Mouse (Mus musculus): ENCODE measurements at regions not wholly inside any gene's neighbourhood (a gene's known extent, or its start where the extent isn't known, plus 50 kb on each side); places are given as distances from the start of the nearest gene placed in this dataset.
"Not testable (repeated sequence)": the region's sequence is repeated elsewhere in the genome, so short reads cannot be mapped to it uniquely, and the experiment has no call there.

DNA sequence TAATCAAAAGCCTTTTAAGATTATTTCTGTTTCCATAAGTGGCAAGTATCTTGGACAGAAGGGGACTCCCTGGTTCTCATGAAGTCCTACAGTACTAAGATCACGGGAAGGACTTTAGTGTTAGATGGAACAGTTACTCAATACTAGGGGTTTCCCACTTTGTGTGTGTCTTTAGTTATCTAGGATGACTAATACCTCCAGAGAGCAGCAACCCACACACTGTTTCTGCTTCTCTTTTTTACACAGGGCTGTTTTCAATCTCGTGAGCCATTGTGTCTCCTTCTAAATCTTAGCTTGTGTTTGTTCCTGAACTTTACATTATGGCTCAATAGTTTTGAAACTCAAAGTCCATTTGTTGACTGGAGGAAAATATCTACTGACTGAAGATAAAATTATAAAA lies 496.5 kb upstream of the Impg1 start:
- DNase-seq (ENCODE audit: extremely low read depth, insufficient read length, low spot score), result no peak

DNA sequence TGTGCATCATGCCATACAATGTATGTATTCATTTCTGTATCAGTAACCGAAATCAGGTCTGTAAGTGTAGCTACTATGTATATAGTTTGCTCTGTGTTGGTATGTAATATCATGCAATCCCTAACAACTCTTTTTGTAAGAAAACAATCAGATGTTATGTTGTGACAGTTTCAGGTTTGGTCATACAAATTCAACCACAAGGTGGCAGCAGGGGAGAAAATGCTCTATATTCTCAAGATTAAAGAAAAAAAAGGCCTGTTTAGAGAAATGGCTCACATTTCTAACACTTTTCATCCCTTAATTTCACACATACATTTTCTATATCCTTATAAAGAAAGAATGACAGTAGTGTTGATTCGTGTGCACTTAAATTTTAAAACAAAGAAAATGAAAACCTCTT lies 477.7 kb upstream of the Impg1 start:
- no peak for DNase-seq (ENCODE audit: extremely low read depth, insufficient read length, low spot score)

DNA sequence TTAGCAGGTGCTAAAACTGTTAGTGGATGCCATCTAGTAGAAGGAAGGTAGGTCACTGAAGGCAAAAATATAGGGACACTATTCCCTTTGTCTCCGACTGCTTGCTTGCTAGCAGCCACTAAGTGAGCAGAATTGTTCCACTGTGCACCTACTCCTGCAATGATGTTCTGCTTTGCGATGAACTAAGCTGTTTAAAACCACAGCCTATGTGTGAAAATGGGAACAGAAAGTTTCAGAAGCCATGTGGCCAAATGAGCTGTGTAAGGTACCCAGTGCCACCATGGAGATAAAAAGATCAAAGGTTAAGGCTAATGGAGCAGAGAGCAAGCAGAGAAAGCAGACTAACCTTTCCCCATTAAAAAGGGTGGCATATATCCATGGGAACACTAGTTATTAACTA lies 476.1 kb upstream of the Impg1 start:
- DNase-seq (ENCODE audit: extremely low read depth, insufficient read length, low spot score), result no peak

DNA sequence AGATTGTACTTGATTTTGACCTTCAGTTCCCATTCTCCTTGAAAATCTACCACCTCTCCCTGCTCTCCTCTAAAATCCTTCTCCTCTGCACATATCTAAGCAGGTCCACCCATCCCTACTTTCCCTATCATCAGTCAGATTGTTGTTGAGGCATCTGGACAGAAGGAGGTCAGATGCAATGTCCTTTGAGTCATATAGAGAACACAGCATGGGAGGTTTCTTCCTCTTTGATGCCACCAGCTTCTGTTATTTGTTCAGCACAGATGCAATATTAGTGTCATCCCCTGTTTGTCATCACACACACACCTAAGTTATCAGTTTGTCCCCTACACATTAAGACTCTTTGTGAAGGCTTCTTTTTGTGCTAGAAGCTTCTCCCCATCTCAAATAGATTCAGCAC lies 473.0 kb upstream of the Impg1 start:
- DNase-seq (ENCODE audit: extremely low read depth, insufficient read length, low spot score), result no peak

DNA sequence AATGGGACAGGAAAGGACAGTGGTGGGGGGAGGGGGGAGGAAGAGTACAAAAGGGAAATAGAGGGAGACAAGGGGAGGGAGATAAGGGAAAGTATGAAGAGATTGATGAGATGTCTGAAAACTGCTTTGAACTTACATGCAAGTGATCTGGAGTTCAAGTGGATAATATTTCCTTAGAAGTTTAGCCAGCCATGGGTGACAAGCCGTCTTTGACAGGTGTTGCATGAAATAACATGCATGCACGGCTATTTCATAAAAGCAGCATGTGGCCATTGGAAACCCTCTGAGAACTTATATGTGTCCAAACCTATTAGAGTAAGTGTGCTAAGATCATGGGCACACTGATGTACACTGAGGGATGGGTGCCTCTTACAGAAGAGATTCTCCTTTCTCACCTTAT lies 465.3 kb upstream of the Impg1 start:
- no peak for DNase-seq (ENCODE audit: extremely low read depth, insufficient read length, low spot score)

DNA sequence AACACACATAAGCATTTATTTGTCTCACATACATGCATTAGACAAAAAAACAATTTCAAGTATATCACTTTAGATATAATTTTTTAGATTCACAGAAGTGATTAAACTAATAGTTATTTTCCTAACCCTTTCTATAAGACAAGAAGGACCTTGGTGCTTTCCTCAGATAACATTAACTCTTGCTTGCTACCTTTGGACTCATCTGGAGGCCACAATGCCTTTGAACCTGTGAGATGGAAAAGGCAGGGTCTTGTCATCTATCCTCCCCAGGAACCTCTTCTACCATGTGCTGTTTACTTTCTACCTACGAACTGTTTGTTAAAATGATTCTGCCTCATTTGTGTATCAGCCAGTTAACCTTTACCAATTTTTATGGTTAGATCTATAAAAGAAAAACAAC lies 455.0 kb upstream of the Impg1 start:
- no peak for DNase-seq (ENCODE audit: extremely low read depth, insufficient read length, low spot score)

DNA sequence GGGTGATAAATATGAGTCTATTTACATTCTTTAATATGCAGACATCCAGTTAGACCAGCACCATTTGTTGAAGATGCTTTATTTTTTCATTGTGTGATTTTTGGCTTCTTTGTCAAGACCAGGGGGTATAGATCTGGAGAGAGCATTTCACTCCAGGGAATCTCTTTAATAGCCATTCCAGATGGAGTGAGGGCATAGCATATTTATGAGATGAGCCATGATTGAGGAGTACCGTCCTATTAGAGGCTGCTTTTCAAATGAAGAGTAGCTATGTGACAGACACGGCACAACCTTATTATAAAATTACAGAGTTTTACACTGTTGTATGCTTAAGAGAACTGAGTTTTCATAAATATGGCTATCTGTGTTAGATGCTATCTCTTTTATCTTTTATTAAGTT lies 448.6 kb upstream of the Impg1 start:
- DNase-seq (ENCODE audit: extremely low read depth, insufficient read length, low spot score), result no peak

DNA sequence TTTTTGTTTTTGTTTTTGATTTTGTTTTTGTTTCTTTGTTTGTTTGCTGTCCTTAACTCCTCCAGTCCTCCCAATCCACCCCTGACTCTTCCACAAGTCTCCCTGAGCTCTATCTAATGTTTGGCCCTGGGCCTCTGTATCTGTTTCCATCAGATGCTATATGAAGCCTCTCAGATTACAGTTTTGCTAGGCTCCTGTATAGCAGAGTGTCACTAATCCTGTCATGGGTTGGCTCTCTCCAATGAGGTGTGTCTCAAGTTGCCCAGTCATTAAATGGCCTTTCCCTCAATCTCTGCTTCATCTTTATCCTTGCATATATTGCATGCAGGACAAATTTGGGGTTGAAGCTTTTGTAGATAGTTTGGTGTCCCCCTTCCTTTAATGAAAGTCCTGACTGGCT lies 446.9 kb upstream of the Impg1 start:
- DNase-seq (ENCODE audit: extremely low read depth, insufficient read length, low spot score), result no peak

DNA sequence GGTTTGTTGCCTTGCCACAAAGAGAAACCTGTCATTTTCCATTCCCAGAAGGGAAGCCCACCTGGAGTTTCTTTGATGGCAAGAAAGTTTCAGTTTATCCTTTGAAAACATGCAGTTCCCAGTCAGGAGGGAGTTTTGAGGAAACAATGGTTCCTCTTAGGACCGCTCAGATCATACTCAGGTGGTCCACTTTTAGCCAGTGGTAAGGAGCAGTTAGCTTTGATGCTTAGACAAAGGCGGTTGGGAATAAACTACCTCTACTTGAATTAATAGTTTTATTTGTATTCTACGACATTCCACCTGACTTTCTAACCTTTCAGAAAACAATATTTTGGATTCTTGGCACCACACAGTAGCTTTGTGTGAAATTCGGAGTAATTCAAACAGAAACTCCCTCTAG lies 401.5 kb upstream of the Impg1 start:
- DNase-seq (ENCODE audit: extremely low read depth, insufficient read length, low spot score), result no peak

DNA sequence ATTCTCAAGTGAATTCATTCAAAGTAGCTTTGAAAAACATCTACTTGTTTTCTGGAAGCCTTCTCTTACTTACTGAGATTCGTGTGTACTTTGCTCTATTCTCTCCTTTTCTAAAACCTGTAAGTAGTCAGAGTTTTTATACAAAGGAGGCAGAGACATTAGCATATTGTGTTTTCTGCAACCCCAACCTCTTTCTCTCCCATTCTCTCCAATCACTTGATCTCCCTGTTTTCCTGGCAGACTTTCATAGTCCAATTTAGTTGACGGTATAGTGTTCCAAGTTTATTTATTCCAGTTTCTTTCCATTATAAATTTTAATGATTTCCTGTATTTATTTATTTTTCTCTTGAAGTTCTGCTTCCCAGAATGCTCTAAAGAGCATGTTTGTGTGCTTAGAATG lies 393.7 kb upstream of the Impg1 start:
- DNase-seq (ENCODE audit: extremely low read depth, insufficient read length, low spot score), result no peak

DNA sequence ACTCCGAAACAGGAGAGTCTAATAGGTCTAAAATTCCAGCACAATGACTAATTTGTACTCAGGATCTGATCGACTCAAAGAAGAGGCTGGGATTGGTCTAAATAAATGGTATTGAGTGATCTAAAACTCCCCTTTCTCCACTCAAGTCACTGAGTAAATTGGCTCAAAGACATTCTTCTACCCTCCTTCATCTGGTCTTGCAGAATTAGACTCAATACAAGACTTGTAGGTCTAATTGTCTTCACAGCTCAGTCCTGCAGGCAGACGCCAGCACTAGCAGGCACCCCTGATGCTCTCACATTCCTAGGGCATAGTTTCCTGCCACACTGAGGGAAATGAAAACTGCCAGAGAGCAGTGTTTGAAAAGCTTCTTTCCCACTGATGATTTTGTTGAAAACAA lies 382.9 kb upstream of the Impg1 start:
- no peak for DNase-seq (ENCODE audit: extremely low read depth, insufficient read length, low spot score)

DNA sequence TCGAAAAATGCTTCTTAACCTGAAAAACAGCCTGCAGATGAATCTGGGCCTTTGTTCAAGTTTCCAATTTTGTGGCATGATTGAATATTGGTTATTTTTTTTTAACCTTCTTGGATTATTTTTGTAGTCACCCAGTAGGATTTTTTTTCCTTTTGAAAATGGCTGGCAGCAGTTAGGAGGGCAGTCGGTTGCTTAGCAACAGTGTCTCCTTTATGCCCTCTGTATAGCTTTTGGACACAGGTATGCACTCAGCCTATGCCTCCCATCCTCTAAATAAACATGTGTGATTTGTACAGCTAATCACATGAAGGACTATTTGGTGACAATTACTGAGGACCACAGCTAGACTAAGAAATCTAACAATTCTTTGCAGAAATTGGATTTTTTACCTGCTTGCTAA lies 367.5 kb upstream of the Impg1 start:
- DNase-seq (ENCODE audit: extremely low read depth, insufficient read length, low spot score), result no peak

DNA sequence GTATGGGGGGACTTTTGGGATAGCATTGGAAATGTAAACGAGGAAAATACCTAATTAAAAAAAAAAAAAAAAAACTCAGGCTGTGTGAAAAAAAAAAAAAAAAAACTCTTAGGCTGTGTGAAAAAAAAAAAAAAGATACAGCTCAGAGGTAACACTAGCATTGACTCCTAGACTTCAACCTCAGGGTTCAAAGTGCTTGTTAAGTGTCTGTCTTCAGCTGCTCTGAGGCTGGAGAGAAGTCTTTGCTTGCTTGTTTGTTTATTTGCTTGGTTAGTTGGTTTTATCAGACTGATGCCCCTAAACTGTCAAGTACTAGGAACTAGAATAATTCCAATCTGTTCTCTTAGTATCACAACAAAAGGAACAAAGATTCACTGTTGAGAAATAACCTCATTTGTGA lies 360.1 kb upstream of the Impg1 start:
- DNase-seq (ENCODE audit: extremely low read depth, insufficient read length, low spot score), result no peak

DNA sequence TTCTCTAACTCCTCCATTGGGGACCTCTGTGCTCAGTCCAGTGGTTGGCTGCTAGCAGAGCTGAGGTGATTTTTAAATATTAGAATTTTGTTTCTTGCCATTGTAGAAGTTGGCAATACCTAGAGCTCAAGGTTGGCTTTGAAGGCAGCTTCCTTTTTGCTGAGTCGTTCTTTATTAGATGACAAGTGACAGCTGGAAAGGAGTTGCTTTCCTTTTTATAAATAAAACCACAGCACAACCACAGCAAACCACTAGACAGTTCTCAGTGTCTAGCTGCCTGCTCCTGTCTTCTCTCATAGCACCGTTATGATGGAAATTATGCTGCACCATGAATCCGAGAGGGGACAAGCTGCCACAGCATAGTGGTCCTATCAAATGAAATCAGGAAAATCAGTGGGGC lies 354.8 kb upstream of the Impg1 start:
- no peak for DNase-seq (ENCODE audit: extremely low read depth, insufficient read length, low spot score)

DNA sequence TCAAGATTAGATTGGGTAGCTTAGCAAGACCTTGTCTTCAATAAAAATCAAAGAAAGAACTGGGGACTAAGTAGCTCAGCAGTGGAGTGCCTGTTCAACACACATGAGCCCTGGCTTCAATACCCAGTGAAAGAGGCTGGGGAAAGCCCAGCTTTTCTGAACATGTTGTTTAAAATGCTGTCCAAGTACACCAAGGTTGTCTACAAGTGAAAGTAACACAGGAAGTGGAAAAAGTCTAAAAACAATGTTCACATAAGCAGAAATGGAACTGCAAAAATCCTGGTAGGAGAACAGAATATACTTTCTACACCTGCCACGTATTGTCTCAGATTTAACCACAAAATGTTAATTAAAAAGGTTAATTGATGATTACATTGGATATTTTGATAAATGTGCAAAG lies 353.8 kb upstream of the Impg1 start:
- no peak for DNase-seq (ENCODE audit: extremely low read depth, insufficient read length, low spot score)

DNA sequence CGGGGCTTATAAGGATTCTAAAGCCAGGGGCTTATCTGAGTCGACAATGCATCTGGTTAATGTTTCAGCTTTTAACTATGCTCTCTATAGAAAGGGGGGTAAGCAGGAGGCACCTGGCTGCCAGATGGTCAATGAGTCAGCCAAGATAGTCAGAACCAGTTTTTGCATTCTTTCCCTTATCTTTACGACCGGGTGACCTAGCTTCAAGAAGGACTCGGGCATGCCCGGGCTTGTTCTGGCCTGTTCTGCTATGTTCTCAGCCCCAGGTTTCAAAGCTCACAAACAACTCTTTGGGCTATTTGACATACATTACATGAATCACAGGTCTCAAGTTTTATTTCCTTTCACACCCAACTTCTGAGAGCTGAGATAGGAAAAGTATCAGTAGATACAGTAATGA lies 348.6 kb upstream of the Impg1 start:
- not testable (repeated sequence) for DNase-seq (ENCODE audit: extremely low read depth, insufficient read length, low spot score)

DNA sequence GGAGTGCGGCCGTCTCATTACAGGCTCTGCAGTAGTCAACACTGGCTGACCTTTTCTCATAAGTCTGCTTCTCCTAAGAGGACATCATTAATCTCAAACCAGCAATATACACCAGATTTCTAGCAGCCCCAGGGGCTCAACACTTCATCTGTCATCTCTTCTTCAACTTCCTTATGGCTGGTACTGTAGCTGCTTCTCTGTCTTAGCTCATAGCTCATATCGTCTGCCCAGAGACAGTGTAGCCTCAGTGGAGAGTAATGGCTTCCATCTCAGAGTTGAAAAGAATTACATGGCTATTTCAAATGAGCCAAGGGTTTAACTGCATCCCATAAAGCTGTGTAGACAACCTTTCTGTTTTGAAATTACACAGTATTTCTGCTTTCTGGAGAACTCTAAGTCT lies 326.2 kb upstream of the Impg1 start:
- DNase-seq (ENCODE audit: extremely low read depth, insufficient read length, low spot score), result no peak

DNA sequence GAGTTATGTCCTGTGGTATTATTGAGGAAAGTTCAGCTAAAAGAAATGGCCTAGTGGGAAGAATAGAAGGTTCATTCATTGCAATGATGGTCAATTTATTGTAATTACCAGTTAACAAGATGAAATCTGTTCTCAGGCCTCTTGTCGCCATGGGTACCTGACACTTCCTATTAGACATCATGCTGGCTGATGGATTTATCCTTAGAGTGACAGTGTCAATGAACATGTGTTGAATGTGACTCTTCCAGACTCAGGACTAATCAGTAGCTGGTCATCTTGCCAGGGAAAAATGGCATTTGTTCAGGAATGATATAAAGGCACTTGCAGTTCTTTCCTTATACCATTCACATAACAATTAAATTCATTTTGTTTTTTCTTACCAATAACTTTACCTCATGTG lies 309.3 kb upstream of the Impg1 start:
- no peak for DNase-seq (ENCODE audit: extremely low read depth, insufficient read length, low spot score)

DNA sequence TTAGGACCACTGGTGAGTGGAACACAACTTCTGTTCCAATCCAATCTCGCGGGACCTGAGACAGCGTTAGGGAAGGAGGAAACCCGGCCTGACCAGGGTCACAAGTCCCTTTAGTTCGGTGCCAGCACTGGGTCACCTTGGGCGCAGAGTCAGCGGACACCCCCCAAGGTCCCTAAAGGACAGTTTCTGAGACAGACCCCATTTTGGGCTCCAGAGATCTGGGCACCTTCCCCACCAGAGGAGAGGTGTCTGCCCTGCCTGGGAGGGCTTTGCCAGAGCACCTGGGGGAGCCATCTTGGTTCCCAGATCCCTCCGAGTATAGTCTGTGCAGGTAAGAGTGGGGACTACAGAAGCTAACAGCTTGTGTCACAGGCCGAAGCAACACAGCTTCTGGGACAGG lies 270.5 kb upstream of the Impg1 start:
- DNase-seq (ENCODE audit: extremely low read depth, insufficient read length, low spot score), result not testable (repeated sequence)

DNA sequence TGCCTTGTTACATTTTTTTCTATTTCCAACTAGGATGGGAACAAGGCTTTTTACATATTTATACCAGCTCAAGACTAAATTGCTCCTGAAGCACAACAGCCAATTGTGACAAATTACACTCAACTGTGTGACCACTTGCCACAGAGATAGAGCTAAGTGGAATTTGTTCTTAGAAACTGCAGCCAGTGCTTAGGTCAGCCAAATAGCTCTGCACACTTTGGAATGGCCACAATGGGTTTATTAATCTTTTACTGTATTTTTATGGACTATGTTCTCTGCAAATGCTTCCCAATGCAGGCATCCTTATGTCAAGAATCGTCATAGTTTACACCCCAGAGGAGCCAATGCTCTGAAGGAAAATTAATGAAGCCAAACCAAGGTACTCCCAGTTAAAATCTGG lies 267.7 kb upstream of the Impg1 start:
- no peak for DNase-seq (ENCODE audit: extremely low read depth, insufficient read length, low spot score)

DNA sequence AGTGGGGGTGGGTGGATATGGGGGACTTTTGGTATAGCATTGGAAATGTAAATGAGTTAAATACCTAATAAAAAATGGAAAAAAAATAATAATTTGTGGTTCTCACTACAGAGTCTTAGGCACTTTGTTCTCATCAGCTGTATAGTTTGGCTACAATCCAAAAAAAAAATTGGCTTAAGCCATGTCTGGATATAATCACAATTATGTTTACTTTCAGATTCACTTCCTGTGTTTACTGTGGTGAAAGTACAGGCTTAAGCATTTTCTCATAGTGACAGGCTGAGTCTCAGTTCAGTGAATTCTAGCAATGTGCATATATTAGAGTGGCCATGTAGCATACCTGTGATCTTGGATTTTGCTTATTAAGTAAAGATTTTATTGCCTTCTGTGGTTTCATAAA lies 258.4 kb upstream of the Impg1 start:
- no peak for DNase-seq (ENCODE audit: extremely low read depth, insufficient read length, low spot score)

DNA sequence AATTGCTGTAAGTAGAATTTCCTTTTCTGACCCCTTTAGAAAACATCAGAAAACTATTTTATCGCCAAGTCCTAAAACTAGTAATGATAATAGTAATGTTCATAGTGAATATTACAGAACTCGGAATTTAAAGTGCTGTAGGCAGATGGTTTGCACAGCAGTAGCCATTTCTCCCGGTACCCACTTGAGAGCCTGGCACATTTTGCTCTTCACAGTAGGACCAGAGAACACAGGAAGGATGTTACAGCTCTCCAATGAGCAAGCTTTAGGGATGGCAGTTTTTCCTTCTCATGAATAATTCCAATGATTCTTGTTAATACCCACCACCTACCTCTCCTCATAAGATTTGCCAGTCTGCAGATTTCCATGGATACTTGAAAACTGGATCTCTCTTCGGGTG lies 253.2 kb upstream of the Impg1 start:
- no peak for DNase-seq (ENCODE audit: extremely low read depth, insufficient read length, low spot score)

DNA sequence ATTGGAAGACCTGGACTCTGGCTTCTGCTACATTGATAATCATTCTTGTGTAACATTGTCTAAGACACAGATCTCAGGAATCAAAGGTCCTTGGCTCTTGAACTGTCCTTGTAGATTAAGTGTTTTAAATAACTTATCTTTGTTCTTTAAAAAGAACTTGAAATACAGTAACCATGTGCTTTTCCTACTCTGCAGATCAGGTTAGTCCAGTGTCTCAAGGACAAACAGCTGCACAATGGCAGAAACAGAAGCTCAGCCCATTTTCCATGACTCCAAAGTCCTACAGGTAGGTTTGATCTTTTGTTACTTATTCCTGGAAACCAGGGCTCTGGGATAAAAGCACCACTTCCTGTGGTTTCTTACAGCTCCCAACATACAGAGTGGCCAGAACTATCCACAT lies 244.5 kb upstream of the Impg1 start:
- DNase-seq (ENCODE audit: extremely low read depth, insufficient read length, low spot score), result no peak

DNA sequence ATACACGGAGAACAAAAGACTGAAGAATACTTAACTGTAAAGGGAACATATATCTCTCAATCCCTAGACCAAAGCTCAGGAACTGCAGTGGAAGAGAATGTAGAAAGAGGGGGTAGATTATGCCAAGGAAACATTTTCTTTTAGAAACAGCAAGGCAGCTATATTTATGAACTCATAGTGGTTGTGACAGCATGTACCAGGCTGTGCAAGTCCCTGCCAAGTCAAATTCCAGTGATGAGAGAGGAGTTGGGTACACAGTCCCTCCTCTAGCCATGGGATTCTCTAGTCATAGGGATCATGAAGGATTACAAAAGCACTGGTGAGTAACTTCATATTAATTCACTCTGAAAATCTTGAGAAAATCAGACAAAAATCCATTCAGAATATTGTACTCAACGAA lies 240.0 kb upstream of the Impg1 start:
- DNase-seq (ENCODE audit: extremely low read depth, insufficient read length, low spot score), result no peak

Data from 3134 (cell line).